Mouse (Mus musculus) thymus, adult 2 months (tissue): ENCODE results near the gene Ptprd. TPM values are rescaled to one million over a fixed set of nuclear protein-coding genes. Genes with fewer than 3 reads are reported as not detected.

Experiments used
- DNase-seq: peaks from one replicate; pipeline ENCODE4 v3.0.0; 2021
- H3K27ac ChIP-seq: fragments of 200-500 bp; 2 replicates; pipeline ENCODE4 v1.5.1; 2012; ENCODE audit warnings: low read length, control low read depth; ENCODE audit not compliant: control insufficient read depth, insufficient read depth
- H3K27me3 ChIP-seq: fragments of 200-500 bp; 2 replicates; pipeline ENCODE4 v1.6.1; 2012; ENCODE audit warnings: mild to moderate bottlenecking, low read length, moderate library complexity, mixed read lengths; ENCODE audit not compliant: control insufficient read depth, insufficient read depth
- H3K36me3 ChIP-seq: fragments of 200-500 bp; 2 replicates; pipeline ENCODE4 v1.6.1; 2012; ENCODE audit warnings: mild to moderate bottlenecking, low read length, moderate library complexity; ENCODE audit not compliant: control insufficient read depth, insufficient read depth
- H3K4me1 ChIP-seq: fragments of 200-500 bp; replicated peaks from 2 replicates; pipeline ENCODE4 v1.6.1; 2012; ENCODE audit warnings: low read length; ENCODE audit not compliant: control insufficient read depth, insufficient read depth
- H3K4me3 ChIP-seq: fragments of 200-500 bp; 2 replicates; pipeline ENCODE4 v1.5.1; 2012; ENCODE audit warnings: mild to moderate bottlenecking, low read length, control low read depth, moderate library complexity; ENCODE audit not compliant: control insufficient read depth, insufficient read depth
- CTCF ChIP-seq: fragments of 200-500 bp; IDR thresholded peaks from 2 replicates; pipeline ENCODE4 v1.5.1; 2012; ENCODE audit warnings: mild to moderate bottlenecking, control low read depth, low read length, moderate library complexity, borderline replicate concordance; ENCODE audit not compliant: control insufficient read depth, poor library complexity, insufficient read depth; ENCODE audit errors: extremely low read depth
- POLR2A ChIP-seq: fragments of 200-500 bp; IDR thresholded peaks from 2 replicates; pipeline ENCODE4 v1.6.1; 2012; ENCODE audit warnings: mild to moderate bottlenecking, low read length, control low read depth, moderate library complexity; ENCODE audit not compliant: control insufficient read depth, poor library complexity, insufficient read depth; ENCODE audit errors: extremely low read depth
- WGBS: fragments of 180-500 bp; shearing (Covaris S2); methylation state at CpG from one replicate; pipeline ENCODE4 v1.1.7; 2018; 5-methylcytosine and 5-hydroxymethylcytosine counted together
- polyA plus RNA-seq: library from polyadenylated mRNA; depleted of rRNA; stranded (reverse); fragments of >200 nt; gene quantifications from 2 replicates; pipeline ENCODE4 v1.2.3, GENCODE M21; 2012

Gene Ptprd
- polyA plus RNA-seq, 1 experiment, result 1.0 TPM

DNA sequence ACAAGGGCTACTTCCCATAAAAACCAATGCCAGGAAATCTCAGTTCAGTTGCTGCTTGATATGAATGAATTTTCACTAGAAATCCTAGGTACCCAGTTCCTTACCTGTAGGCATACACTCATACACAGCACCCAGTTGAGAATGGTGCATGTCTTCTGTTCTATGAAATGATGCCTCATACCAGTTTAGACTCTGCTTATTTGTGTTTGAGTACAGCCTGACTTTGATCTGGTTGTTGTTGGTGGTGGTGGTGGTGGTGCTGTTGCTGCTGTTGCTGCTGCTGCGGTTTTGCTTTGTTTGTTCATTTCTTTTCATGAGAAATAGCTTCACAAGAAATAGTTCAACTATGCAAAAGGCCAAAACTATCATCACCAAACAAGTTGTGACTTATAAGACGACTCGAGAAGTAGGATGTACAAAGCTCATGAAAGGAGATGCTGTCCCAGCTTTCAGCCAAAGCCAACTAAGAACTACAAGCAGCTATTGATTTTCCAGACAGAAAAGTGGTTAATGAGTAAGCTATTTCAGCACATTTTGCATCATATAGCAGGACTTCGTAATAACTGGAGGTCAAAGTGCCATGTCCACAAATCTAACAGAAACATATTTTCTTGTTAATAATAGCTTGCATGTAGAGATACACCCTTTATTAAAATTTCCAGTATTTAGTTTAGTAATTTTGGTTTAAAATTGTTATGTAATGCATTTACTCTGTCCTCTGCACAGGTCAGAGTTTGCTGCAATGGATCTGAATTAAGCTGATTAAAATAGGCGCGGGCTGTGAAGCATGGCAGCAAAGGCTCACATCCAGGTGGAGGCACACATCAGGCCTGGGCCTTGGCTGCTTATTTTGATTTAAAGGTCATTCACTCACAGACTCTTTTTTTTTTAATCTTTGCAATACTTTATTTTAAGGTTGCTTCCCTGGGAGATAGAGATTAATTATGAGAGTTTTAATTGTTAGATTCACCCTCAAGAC is 1270.1 kb downstream of the Ptprd start:
- Histone ChIP-seq H3K4me1 (no peaks in the 10 kb centered on the region), H3K27me3 (no peaks in the 10 kb centered on the region), H3K36me3 (no peaks in the 10 kb centered on the region), H3K4me3 (no peak overlapping the region), H3K27ac (no peak overlapping the region)
- TF ChIP-seq CTCF, result no peak
- TF ChIP-seq POLR2A, result no peak
- 88% methylated on average over 6 of the region's 6 CpGs for WGBS
- DNase-seq, result no peak

DNA sequence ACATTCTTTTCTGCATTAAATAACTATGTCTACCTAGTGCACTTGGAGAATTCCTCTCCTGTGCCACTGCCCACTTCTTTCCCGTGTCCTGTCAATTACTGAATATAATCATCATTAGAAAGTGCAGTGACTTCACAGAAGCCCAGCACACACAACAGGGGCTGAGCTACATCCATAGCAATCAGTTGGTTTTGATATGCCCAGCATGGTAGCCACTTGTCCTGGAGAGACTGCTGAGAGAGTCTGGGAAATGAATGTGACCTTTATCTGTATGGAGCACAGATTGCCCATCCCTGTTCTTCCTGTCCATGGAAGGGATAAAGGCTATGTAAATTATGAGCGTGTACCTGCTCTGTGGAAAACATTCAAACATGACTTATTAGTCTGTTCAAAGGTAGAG is 1280.2 kb downstream of the Ptprd start:
- Histone ChIP-seq H3K36me3 (no peaks in the 10 kb centered on the region), H3K4me1 (no peaks in the 10 kb centered on the region), H3K4me3 (no peak overlapping the region), H3K27me3 (no peaks in the 10 kb centered on the region), H3K27ac (no peak overlapping the region)
- 72% methylated on average over 2 of the region's 2 CpGs for WGBS
- no peak for DNase-seq
- TF ChIP-seq CTCF (no peak), POLR2A (no peak)

DNA sequence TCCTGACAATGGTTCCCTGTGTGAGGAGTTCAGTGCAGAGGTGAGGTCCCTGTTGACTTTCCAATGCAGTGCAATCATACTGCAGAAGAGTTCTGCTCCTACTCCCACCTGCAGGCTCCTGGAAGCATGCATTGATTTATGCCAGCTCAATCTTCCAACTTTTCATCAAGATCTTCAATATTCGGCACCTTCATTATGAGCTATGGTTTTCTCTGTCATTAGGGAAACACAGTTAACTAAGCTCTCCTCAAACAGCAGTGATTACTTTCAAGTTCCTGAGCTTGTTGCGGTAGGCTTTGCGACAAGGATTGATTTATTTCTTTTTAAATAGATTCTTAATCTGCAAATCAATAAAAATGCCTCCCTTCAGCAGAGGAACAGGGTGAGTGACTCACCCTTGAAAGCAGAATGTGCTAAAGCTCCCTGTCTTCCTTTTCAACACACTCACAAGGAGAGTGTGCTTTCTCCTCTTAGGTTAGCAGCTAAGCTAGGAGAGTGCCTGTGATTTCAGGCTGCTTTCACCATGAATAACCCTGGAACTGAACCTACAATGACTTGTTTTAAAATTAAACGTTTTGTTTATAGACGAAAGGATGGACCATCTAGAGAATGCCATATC is 1298.1 kb downstream of the Ptprd start:
- Histone ChIP-seq H3K27me3 (no peaks in the 10 kb centered on the region), H3K36me3 (no peaks in the 10 kb centered on the region), H3K4me3 (no peak overlapping the region), H3K4me1 (no peaks in the 10 kb centered on the region), H3K27ac (no peak overlapping the region)
- 82% methylated on average over 5 of the region's 5 CpGs for WGBS
- TF ChIP-seq POLR2A, result no peak
- no peak for TF ChIP-seq CTCF
- no peak for DNase-seq

DNA sequence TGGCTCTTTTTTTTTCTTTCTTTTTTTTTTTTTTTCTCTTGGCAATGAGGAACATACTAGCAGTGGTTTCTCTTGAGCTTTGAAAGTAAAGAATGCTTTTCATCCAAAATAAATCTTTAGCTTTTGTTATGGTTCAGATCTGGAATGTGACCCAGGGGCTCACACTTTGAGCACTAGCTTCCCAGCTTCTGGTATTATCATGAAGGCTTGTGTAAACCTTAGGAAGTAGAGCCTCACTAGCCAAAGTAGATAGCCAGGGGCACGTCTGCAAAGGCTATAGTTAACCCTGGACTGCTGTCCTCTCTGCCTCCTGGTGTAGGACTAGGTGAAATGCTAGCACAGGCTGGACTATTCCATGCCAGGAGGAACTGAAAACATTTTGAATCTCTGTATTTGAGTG is 1310.1 kb downstream of the Ptprd start:
- Histone ChIP-seq H3K4me3 (no peak overlapping the region), H3K4me1 (no peaks in the 10 kb centered on the region), H3K36me3 (no peaks in the 10 kb centered on the region), H3K27ac (no peak overlapping the region), H3K27me3 (no peaks in the 10 kb centered on the region)
- TF ChIP-seq CTCF (no peak), POLR2A (no peak)
- WGBS, result 51% methylated on average over 1 of the region's 1 CpGs
- no peak for DNase-seq

DNA sequence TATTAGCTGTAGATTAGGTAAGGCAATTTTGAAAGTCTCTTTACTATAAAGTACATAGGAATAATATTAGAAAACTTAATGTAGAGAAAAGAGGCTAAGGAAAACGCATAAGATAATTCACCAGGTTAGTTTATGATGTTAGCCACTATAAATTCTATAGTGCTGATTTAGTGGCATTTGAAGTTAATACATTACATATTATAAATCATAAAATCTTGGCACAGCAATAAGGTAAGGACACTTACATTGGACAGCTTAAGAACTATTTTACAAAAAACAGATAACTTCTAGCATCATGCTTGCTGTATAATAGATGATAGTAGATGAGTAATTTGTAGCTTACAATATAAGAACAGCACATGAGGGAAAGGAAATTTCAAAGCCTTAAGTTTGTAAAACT is 1322.1 kb downstream of the Ptprd start:
- H3K36me3 ChIP-seq, result no peaks in the 10 kb centered on the region
- no peak overlapping the region for H3K27ac ChIP-seq
- TF ChIP-seq CTCF (no peak), POLR2A (no peak)
- H3K27me3 ChIP-seq, result no peaks in the 10 kb centered on the region
- H3K4me3 ChIP-seq, result no peak overlapping the region
- no peaks in the 10 kb centered on the region for H3K4me1 ChIP-seq
- no peak for DNase-seq
- 86% methylated on average over 1 of the region's 1 CpGs for WGBS

DNA sequence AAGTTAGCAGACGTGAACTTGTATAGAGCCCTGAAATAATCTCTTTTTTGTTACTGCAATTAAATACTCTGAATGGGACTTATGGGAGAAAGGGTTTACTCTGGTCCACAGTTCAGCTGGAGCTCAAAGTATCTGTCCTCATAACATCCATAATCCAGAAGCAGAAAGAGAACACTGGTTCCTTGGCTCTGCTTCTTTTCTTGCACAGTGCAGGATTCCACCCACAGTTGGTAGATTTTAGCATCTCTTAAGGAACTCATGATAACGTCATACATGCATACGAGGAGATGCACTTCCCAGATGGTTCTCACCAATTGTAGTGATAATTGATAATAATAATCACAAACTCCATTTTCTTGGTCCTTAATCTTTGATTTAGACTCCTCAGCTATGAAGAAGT is 1330.2 kb downstream of the Ptprd start:
- Histone ChIP-seq H3K4me1 (no peaks in the 10 kb centered on the region), H3K27me3 (no peaks in the 10 kb centered on the region), H3K36me3 (no peaks in the 10 kb centered on the region), H3K4me3 (no peak overlapping the region), H3K27ac (no peak overlapping the region)
- WGBS, result 93% methylated on average over 3 of the region's 3 CpGs
- no peak for DNase-seq
- no peak for TF ChIP-seq CTCF
- no peak for TF ChIP-seq POLR2A

DNA sequence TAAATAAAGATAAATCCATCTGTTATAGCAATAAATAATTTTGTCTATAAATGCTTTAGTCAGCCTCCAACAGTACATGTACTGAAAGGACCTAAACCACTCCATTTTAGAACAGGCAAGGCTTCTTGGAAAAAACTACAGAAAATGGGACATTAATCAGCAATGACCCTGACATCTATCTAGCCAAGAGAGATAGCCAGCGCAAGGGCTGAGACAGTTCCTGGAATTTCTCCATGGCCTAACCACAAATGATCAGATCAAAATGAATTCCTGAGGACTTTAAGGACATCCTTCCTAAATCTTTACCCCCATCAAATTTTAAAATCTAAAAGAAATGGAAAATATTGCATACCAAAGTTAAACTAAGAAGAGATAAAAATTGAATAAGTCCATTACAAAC is 1340.8 kb downstream of the Ptprd start:
- no peak for TF ChIP-seq CTCF
- 90% methylated on average over 1 of the region's 1 CpGs for WGBS
- H3K4me1 ChIP-seq, result no peaks in the 10 kb centered on the region
- H3K27me3 ChIP-seq, result no peaks in the 10 kb centered on the region
- no peaks in the 10 kb centered on the region for H3K36me3 ChIP-seq
- no peak for DNase-seq
- no peak overlapping the region for H3K27ac ChIP-seq
- no peak overlapping the region for H3K4me3 ChIP-seq
